Mouse (Mus musculus) brain, embryonic 14.5 days (tissue): ENCODE results near the gene Pik3cb.

Source experiments
- CTCF ChIP-seq: fragments of 200-500 bp; IDR thresholded peaks from 2 replicates; pipeline ENCODE4 v1.5.1; 2012; ENCODE audit warnings: inconsistent platforms, mild to moderate bottlenecking, moderate library complexity, borderline replicate concordance; ENCODE audit not compliant: insufficient read depth, insufficient read length; ENCODE audit errors: extremely low read depth
- POLR2A ChIP-seq: fragments of 200-500 bp; IDR thresholded peaks from 2 replicates; pipeline ENCODE4 v1.6.1; 2012; ENCODE audit warnings: mild to moderate bottlenecking, inconsistent platforms, borderline replicate concordance; ENCODE audit not compliant: poor library complexity, insufficient read depth, insufficient read length, severe bottlenecking; ENCODE audit errors: extremely low read depth

DNA sequence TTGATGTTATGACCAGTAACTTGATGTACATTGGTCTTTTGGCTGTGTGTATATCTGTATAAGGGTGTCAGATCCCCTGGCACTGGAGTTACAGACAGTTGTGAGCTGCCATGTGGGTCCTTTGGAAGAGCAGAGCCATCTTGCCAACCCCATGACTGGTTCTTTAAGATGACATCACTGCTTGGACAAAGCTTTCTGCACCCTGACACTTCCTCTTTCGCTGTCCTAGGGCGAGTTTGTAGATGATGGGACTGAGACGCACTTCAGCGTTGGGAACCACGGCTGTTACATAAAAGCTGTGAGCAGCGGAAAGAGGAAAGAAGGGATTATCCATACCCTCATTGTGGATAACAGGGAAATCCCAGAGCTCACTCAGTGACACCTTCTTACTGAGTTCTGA is 139.1 kb downstream of the Pik3cb start:
- TF ChIP-seq CTCF (no peak), POLR2A (no peak)
